Mouse (Mus musculus) brain, embryonic 14.5 days (tissue): ENCODE measurements around the gene Taf3.

Experiments used
- CTCF ChIP-seq: fragments of 200-500 bp; IDR thresholded peaks from 2 replicates; pipeline ENCODE4 v1.5.1; 2012; ENCODE audit warnings: inconsistent platforms, mild to moderate bottlenecking, moderate library complexity, borderline replicate concordance; ENCODE audit not compliant: insufficient read depth, insufficient read length; ENCODE audit errors: extremely low read depth
- POLR2A ChIP-seq: fragments of 200-500 bp; IDR thresholded peaks from 2 replicates; pipeline ENCODE4 v1.6.1; 2012; ENCODE audit warnings: mild to moderate bottlenecking, inconsistent platforms, borderline replicate concordance; ENCODE audit not compliant: poor library complexity, insufficient read depth, insufficient read length, severe bottlenecking; ENCODE audit errors: extremely low read depth

DNA sequence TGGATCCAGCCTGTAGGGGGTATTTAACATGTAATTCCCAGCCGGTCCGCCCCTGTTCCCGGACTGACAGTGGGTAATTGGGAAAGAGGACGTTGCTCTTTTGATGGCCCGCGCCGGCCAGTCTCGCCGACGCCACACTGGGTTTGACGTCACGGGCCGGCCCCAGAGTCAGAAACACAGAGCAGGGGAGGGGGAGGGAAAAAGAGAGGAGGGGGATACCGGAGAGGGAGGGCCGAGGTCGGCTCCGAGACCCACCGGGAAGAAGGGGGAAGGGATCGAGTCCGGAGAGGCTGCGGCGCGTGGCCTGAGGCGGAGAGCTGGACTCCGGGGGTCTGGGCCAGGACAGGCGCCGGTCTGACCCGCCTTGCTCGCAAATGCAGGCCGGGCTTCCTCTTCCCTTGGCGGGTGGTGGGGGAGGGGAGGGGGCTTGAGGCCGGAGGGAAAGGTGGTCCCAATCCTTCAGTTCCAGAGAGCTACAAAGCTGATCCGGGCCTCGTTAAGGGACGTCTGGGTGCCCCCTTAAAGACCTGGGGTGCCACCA lies 167.3 kb downstream of the Taf3 start, which contains the start of gene 4930412O13Rik:
- TF ChIP-seq CTCF (no peak), POLR2A (no peak)
